Mouse (Mus musculus) monocyte, adult 2 months (primary cell): Measurements from ENCODE around the gene Satb1.

Experiments used
- DNase-seq, 2 experiments: peaks; one replicate each; pipeline ENCODE4 v3.0.0; 2022; ENCODE audit warnings: low spot score in 2 of 2, low read depth in 1 of 2

The Satb1 gene

DNA sequence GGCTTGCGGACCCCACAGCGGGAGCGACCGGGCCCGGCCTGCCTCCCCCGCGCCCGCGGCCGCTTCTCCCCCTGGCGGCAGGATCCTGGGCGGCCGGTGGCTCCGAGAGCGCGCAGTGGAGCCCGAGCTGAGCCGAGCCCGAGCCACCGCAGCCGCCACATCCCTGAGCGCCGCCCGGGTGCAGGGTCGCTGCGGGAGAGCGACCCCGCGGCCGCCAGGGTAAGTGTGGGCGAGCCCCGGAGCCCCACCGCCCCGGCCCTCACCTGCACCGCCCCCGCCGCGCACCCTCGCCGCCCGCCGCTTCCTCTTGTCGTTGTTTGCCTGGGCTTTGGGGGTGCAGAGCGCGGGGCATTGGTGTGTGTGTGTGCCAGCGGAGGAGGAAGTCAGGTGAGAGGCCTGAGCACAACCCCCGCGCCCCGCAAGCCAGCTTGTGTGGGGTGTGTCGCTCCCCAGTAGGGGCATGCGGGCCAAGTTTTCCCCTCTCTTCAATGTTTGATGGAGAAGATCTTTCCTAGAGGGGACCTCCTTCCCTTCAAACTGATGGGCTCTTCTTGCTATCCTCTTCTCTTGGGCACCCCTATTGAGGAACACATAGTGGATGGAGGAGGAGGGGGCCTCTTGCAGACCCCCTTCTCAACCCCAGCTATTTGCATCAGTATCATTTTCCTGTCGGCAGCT, at the start of gene Satb1:
TSS of gene Satb1 (minus strand) at position 391 of the 678 bp plus-strand sequence.
- DNase-seq: no peak

DNA sequence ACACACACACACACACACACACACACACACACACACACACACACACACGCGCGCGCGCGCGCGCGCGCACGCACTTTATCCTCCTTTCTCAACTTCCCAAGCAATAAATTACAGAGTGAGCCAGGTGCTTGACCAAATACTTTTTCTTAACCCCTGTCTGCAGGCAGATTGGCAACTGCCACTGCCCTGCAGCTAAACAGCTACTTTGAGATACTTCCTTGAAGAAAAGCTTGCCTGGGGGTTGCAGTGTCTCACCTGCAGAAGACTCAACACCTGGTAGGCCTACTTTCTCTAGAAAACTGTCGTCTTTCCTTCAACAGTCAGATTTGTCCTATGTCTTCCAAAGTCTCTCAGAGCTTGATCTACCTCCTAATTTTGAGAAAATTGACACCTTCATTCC, 49.5 kb upstream of the Satb1 start:
- no peak for DNase-seq

DNA sequence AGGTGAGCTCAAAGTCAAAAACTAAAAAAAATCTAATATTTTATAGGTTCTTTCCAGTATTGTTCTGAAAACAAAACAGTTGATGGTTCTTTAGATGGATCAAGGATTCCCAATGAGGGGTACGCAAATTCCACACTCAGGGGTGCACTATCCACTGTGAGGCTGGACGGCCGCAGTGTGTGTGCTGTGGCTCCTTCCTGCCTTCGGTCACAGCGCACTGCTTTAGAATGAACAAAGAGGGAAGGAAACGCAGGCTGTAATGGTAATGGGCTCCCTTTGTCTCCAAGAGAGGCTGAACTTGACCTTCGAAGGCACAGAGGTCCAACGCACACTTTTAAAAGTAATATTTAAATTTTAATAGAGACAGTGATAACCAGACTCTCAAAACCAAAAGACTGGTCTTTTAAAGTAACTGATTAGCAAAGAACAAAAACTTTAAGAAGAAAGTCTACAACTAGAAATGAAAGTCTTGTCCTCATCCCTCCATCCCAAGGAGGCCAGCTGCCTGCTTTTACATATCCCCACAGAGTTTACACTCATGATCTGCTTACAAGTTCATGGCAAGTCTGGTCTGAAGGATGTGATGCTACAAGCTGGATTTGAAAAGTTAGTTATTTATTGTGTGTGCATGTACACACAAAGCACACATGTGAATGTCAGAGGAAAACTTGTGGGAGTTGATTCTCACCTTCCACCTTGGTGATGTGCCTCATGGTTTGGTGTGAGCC, 48.0 kb upstream of the Satb1 start:
- DNase-seq: no peak

DNA sequence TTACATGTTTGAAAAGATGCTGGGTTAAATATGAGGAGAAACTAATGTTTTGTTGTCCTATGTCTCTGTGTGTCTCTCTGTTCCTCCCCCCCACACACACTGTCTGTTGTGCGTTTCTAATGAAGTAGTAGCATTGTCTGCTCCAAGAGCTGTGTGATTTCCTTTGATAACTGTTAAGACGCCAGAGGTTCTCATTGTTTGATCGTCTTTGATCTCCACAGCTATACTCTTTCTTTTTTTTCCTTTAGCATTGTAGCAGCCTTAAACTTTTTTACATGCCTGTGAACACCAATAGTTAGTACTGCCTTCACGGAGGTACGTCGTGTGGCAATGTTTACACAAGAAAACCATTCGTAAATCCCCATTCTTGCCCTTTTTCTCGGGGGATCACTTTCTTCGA, 47.1 kb upstream of the Satb1 start:
- DNase-seq: no peak

DNA sequence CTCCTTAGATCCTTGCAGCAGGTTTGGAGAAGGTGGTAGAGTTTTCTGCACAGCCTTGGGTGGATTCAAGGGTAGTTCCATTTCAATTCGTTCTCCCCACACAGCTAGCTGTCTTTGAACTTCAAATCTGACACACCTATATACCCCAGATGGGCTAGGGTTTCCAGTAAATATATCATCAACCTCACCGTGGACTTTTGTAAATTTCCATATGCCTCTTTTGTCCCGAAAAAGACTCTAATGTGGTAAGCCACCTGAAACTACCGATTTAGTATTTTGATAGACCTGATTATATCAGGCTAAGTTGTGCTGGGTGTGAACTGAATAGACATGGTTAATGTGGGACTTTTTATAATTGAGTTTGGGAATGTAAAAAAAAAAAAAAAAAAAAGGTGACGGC, 46.6 kb upstream of the Satb1 start:
- no peak for DNase-seq

DNA sequence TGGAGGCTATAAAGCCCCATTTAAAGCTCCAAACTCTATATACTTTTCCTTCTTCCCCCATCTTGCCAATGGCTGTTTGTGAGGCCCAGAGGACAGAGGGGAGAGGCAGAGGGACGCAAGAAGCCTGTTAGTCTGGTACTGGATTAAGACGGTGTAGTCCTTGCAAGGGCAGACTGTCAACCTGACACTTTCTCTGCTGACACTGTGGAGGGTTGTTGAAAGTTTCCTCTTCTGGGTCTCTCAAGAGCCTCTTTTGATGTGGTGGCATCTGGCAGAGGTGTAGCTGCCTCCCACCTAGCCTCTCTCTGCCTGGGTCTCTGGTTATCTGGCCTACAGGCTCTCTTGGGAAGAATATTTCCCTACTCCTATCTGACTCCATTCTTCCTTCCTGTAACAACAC, 46.1 kb upstream of the Satb1 start:
- DNase-seq: no peak

DNA sequence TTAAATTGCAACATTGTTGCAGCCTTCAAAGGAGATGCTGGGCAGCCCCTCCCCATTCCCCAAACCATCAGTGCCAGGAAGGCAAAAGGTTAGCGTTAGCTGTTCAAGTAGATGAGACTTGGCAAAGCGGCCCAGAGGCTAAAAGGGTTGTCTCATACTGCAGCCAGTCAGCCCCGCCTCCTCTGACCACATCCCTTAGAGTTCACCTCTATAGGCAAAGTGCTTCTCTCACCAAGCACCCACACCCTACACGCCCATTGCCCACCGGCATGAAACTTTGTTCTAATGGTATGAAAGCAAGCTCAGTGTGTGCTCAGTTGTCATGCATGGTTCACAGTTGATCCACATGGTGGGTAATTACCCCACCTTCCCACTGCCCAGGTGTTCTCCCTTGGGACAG, 43.4 kb upstream of the Satb1 start:
- no peak for DNase-seq

DNA sequence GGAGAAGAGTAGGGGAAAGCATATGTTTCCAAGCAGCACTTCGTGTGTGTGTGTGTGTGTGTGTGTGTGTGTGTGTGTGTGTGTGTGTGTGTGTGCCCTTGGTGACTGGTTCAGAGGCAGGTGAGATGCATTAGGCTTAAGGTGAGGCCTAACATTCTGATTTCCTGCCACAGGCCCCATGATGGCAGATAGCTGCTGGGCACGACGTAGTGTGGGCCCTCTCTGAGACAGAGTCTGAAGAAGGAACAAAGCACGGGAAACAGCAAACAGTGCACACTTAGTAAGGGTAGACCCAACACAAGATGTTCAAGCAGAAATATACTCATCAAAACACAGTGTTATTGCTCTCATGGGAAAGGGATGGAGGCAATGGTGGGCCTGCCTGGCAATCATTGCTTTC, 24.5 kb upstream of the Satb1 start:
- no peak for DNase-seq

DNA sequence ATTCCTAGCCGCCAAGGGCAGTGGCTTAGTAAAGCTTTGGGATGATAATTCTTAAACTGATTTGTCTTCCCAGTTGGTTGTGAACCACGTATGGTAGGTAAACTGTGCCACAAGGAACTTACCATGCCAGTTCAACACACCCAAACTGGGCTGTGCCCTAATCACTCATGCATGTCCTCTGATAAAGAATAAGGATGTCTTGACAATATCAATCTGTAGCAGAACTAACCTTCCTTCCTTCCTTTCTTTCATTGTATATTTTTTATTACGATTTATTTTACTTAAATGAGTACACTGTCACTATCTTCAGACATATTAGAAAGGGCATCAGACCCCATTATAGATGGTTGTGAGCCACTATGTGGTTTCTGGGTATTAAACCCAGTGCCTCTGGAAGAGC, 23.2 kb upstream of the Satb1 start:
- no peak for DNase-seq

DNA sequence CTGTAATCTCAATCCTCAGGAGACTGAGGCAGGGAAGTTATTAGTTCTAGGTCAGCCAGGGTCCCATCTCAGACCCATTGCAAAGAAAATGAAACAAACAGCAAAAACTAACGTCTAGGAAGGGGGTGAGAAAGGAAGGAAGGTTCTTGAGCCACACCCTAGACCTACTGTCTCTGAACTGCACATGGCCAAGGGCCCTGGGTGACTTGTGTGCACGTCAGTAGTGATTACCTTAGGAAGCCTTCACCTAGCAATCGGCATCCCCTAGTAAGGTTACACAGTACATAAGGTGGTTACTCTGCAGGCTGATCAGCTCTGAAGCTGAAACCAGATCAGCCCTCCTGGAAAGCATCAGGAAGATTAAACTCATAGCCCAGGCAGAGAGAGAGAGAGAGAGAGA, 22.2 kb upstream of the Satb1 start:
- DNase-seq: no peak

DNA sequence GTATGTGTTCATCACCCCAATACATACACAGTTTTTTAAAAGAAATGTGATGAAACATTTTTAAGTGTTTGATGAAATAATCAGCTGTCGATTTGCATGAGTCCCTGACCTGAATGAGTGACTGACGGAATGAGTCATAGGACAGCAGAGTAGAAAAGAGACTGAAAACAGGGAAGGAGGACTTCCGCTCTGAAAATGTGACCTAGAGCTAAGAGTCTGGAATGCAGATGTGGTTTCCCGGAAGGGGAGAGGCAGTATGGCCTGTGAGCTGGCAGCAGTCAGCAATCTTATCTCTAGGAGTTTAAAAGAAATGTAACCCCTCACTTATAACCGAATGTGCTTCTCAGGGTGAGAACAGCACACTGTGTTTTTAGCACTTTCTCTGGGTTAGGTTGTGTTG, 20.9 kb upstream of the Satb1 start:
- DNase-seq: no peak

DNA sequence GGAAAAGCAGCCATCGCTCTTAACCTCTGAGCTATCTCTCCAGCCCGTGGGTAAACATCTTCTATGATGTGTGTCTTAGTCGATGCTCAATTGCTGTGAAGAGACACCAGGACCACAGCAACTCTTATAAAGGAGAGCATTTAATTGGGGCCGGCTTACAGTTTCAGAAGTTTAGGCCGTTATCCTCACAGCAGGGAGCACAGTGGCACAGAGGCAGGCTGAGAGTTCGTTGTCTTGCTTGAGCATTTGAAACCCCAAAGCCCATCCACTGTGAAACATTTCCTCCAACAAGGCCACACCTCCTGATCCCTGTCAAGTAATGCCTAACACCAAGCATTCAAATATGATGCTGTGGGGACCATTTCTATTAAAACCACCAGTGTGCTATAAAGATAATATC, 7.5 kb upstream of the Satb1 start:
- no peak for DNase-seq

DNA sequence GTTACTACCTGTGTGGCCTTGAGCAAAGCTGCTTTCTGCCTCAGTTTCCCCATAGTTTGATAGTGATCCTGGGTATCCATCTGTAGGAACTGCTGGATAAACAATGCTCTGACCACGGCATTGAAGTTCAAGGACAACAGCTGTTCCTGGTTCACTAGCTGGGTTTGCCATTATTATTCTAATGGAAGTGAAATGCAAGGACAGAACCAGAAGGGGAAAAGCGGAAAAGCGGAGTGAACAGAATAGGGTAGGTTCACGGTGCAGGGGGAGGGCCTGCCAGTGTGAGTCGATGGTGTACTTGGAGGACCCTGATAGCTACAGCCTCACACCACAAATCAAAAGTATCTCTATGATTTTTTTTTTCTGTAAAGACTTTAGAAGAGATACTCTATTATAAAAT, 6.4 kb upstream of the Satb1 start:
- no peak for DNase-seq

DNA sequence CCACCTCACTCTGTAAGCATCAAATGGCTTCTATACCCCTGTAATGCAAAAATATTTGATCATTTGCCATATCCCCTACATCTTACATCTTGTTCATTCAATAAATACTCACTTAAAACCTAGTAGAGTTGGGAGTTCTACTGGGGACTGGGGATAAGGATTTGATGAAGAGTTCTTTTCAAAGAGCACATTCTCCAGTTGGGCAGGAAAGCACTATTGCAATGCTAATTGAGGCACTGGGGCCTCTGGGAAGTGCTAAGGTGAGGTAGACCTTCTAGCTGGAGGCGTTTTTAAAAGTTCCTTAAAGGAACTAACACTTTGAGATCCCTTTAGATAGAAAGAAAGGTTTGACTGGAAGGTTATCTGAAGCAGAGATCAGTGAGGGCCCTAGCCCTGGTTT, 3.8 kb upstream of the Satb1 start:
- no peak for DNase-seq

DNA sequence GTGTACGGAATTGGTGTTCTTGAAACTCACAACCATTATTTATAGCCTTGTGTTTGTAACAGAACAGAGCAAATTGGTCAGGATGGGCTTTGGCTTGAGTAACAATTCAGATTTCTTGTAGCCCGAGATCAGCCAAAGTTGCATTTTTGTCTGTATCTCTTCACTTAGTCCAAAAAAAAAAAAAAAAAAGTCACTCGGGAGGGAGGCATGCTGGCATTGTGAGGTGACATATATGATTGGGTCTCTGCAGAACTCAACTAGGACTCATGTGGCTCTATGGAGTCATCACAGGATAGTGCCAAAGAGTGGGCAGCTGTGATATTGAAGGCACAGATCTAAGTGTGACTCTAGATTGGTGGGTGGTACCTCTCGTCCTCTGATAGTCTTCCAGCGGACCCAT, 3.2 kb upstream of the Satb1 start:
- no peak for DNase-seq

DNA sequence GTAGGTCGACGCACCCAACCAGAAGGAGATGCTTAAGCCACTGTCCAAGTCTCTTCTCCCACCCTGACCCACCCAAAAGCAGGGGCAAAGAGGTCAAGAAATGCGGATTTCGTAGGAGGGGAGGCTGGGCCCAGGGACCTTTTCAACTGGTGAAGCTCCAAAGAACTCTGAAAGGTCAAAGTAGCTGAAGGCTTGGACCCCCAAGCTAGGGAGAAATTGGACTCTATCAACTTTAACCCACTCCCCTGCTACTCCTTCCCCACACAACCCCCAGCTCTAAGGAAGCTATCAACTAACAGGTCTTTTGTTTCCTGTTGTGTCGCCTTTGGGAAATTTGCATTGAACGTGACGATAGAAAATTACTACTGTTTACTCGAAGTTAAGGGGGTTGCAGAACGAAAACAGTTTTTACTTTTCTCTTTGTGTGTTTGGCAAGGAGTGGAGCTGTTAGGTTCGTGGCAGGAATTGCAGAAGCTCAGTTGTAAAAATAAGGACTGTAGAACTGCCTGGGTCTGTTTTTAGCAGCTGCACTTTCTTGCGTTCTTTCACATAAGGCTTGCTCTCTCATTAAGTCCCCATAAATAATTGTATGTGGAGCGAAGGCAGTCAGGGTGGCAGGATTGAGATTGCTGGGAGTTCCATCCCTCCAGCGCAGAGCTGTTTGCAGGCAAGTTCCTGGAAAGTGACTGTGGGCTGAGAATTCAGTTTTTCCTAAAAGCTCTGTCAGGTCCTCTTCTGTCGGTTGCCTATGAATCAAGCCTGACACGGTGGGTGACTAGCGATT, 680 bp upstream of the Satb1 start:
- DNase-seq: no peak

DNA sequence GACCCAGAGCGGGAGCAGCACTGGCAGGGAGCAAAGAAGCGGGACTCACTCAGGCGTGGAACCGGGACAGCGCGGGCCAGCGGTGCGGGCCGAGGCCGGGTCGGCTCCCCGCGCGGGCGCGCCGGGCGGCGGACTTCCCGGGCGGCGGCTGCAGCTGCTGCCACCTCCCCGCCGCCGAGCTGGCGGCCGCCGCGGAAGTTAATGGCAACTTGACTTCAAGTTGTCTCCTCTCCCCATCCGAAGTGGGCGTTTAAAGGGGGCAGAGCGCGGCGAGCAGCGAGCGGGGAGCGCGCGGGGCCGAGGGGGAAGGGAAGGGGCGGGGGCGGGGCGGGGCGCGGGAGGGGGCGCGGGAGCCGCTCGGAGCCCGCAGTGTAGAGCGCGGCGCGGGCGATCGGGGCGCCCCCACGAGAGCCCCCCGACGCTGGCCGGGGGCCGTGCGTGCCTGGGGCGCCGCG, 642 bp downstream of the Satb1 start:
- no peak for DNase-seq

DNA sequence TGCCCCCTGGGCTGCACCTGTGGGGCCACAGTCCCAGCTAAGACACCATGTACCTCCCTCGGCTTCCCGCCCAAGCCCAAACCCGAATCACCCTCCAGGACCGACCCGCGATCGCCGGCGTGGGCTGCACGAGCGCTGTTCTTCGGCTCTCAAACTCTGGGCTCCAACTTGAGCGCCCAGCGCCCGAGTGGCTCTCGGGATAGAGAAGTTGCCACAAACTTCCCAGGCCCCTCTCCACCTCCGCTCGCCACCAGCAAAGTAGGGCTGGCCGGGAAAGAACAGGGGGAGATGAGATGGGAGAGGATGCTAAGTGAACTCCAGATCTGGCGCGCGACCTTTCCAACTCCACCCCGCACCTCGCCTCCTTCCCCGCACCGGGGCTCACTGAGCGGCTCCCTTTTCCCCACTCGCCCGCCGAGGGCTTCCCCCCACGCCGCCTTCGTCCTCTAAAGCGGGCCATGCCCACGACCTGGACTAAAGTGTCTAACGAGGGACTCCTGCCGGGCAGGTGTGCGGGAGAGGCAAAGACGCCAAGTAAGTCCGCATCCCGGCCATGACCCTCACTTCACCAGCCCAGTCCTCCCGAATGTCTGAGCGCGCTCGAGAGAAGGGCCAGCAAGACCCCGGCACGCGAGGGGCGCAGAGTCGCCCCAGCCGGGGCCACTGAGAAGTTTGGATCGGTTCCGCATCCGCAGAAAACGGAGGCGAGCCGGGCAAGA, 1.2 kb downstream of the Satb1 start:
- DNase-seq: no peak

DNA sequence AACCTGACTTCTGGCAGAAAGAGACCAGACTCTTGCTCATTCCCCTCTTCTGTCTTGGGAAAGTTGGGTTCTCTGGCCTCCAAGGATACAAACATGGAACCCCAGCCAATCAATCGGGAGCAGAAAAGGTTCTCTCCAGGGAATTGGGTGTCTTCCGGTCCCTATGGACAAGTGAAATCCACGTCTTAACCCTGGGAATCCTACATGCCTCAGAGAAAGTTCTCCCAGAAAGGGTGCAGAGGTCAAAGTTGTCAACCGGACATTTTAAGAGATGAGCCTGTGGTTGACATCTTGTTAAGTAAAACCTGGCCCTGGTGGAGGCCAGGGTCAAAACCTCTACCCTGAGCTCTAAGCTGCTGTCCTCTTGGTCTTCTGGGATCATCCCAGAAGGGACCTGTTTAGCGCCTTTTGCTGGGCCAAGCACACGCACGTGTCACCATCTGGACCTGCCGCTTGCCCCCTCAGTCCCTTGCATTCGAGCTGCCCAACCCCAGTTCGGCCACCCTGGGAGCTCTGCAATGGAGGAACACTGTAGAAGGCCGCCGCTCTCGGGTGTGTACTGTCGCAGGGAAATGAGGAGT, 1.9 kb downstream of the Satb1 start:
- no peak for DNase-seq

DNA sequence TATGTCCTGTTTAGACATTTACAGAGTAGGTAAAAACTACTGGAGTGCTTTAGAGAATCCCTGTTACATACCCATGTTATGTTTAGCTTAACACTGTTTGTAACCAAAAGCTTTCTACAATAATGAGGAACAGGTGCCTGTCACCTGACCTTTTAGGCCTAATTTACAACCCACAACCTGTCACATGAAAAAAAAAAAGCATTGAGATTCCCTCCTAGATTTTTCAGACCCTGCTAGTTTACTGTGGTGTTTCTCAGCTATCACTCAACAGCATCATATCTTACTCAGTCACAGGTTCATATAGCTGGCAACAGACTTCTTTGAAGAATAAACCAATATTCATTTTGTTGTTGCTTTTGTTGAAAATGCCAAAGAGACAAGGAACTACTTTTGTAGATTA, 3.7 kb downstream of the Satb1 start:
- no peak for DNase-seq

DNA sequence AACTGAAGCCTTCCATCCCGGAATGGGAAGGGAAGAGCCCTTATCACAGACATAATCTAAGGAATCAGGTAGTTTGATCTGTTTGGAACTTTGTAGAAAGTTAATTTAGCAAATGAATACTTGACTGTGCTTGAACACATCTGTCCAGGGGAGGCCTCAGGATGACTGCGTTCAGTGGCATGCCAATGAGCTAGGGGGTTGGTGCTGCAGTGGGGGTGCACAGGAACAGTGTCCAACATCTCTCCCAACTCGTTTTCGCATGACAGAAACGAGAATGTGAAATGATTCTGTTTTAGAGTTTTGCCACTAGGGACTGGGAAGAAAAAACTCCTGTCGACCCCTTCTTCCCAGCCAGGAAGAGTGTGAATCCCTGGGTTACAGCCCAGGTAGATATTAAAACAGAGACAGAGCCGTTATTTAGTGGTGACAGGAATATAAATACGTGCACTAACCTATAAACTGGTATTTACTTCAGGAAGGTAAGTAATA, 5.1 kb downstream of the Satb1 start:
- DNase-seq: no peak
